ENCODE assay signal across 22 mouse cellular contexts in genomic region chr3:153826616-153827015, GRCm38 (mm10). TPM values are rescaled to one million over a fixed set of nuclear protein-coding genes. Genes with fewer than 3 reads are reported as not detected.
DNase-seq lines count a peak whose midpoint lies in the region; ATAC-seq and TF ChIP-seq lines count a peak whose summit lies in the region.
"Had no signal": no experiment of that assay in that cellular context is flagged by ENCODE, and none has a peak within 500 bp of the region (broad histone marks: within the 10 kb centered on the region; RNA-seq: fewer than 3 reads in every experiment).

No protein-coding gene starts in this region.

- no peaks in the 10 kb centered on the region for H3K4me1 ChIP-seq in kidney, adult 2 months (ENCODE audit: control insufficient read depth, insufficient read depth, low read length)
- 0 out of 2 replicates have a peak, but pooled peaks cover 6% of the 10 kb centered on the region for H3K4me1 ChIP-seq in kidney, embryonic 14.5 days (ENCODE audit: control insufficient read depth, insufficient read depth, low read length)
- H3K4me1 ChIP-seq in liver, adult 2 months (ENCODE audit: control insufficient read depth, insufficient read depth, low read length), result no peaks in the 10 kb centered on the region
- peaks cover 29% of the 10 kb centered on the region for H3K4me1 ChIP-seq in liver, embryonic 12.5 days

- intact Hi-C loops in left cerebral cortex, postnatal 14 days (cut with DNase I), result no loop called here

- peak; percentile 49 for DNase-seq in embryo, embryonic 10 days (ENCODE audit: low spot score)
- no peak for DNase-seq in embryo, embryonic 9.5 days (ENCODE audit: extremely low spot score)
- DNase-seq in kidney, adult 2 months, result peak; percentile 34
- peak; percentile 26 for DNase-seq in liver, adult 2 months (ENCODE audit: extremely low read depth, low read depth, low spot score)
- no peak for DNase-seq in left cerebral cortex, postnatal 14 days (ENCODE audit: low spot score in 2 of 2)
- DNase-seq: adrenal gland, postnatal 10 days; cerebellum, adult 11 months; cerebellum, adult 8-10 months; cerebellum, postnatal 14 days; gastrocnemius, postnatal 36 days; heart, adult 18-20 months; heart, postnatal 14 days had no signal

- no peak overlapping the region for H3K4me2 ChIP-seq in kidney, embryonic 14.5 days (replicated peaks; ENCODE audit: low read depth, low read length)
- H3K4me2 ChIP-seq in liver, embryonic 12.5 days, result no peak overlapping the region
- H3K4me2 ChIP-seq: embryonic facial prominence, embryonic 15.5 days; forebrain, embryonic 15.5 days; hindbrain, embryonic 15.5 days had no signal

- H3K27ac ChIP-seq in kidney, adult 2 months (ENCODE audit: insufficient read depth, low read depth, low read length), result no peak overlapping the region
- no peak overlapping the region for H3K27ac ChIP-seq in kidney, embryonic 14.5 days (ENCODE audit: low read depth, low read length)
- H3K27ac ChIP-seq in liver, adult 2 months (replicated peaks; ENCODE audit: insufficient read depth, low read depth, low read length), result no peak overlapping the region
- H3K27ac ChIP-seq in liver, embryonic 12.5 days, result no peak overlapping the region
- H3K27ac ChIP-seq: embryonic facial prominence, embryonic 15.5 days; forebrain, embryonic 10.5 days; forebrain, embryonic 15.5 days; heart, embryonic 10.5 days; hindbrain, embryonic 15.5 days had no signal

- TF ChIP-seq POLR2A in kidney, adult 2 months (IDR thresholded peaks at IDR 0.05; ENCODE audit: low read depth, low read length), result no peak
- no peak for TF ChIP-seq POLR2A in liver, adult 2 months (IDR thresholded peaks at IDR 0.05; ENCODE audit: extremely low read depth, insufficient read depth, low read length)

- no peak overlapping the region for H3K4me3 ChIP-seq in kidney, adult 2 months (ENCODE audit: insufficient read depth, low read depth, low read length)
- no peak overlapping the region for H3K4me3 ChIP-seq in kidney, embryonic 14.5 days (ENCODE audit: low read length)
- H3K4me3 ChIP-seq in liver, adult 2 months (ENCODE audit: insufficient read depth, low read depth, low read length), result no peak overlapping the region
- H3K4me3 ChIP-seq in liver, embryonic 12.5 days, result no peak overlapping the region
- H3K4me3 ChIP-seq: embryonic facial prominence, embryonic 15.5 days; erythroblast, embryonic 14.5 days; forebrain, embryonic 10.5 days; forebrain, embryonic 15.5 days; heart, embryonic 10.5 days; hindbrain, embryonic 15.5 days had no signal

- no peaks in the 10 kb centered on the region for H3K27me3 ChIP-seq in kidney, adult 2 months (replicated peaks; ENCODE audit: control insufficient read depth, insufficient read depth, low read length)
- H3K27me3 ChIP-seq in kidney, embryonic 14.5 days (ENCODE audit: control insufficient read depth, insufficient read depth, low read length), result no peaks in the 10 kb centered on the region
- no peaks in the 10 kb centered on the region for H3K27me3 ChIP-seq in liver, adult 2 months (ENCODE audit: control insufficient read depth, insufficient read depth, low read length)
- 0 out of 2 replicates have a peak, but pooled peaks cover 2% of the 10 kb centered on the region for H3K27me3 ChIP-seq in liver, embryonic 12.5 days (replicated peaks)
- H3K27me3 ChIP-seq: embryonic facial prominence, embryonic 15.5 days; forebrain, embryonic 15.5 days; hindbrain, embryonic 15.5 days had no signal

- no peak for TF ChIP-seq CTCF in kidney, adult 2 months (conservative IDR thresholded peaks at IDR 0.05; ENCODE audit: insufficient read depth, insufficient read length, low read depth, low read length)
- TF ChIP-seq CTCF in liver, adult 2 months (IDR thresholded peaks at IDR 0.05; ENCODE audit: low read depth, low read length), result no peak

- 34% methylated on average over 6 of the region's 6 CpGs for WGBS in kidney, adult 2 months
- 21% methylated on average over 6 of the region's 6 CpGs for WGBS in kidney, embryonic 14.5 days
- 34% methylated on average over 6 of the region's 6 CpGs for WGBS in liver, adult 2 months
- 51% methylated on average over 6 of the region's 6 CpGs for WGBS in liver, embryonic 12.5 days (ENCODE audit: insufficient replicate concordance)

- H3K79me2 ChIP-seq in liver, adult 2 months (ENCODE audit: control insufficient read depth, insufficient read depth, low read length), result no peaks in the 10 kb centered on the region

- H3K36me3 ChIP-seq in kidney, adult 2 months (ENCODE audit: control insufficient read depth, insufficient read depth, low read length), result no peaks in the 10 kb centered on the region
- H3K36me3 ChIP-seq in kidney, embryonic 14.5 days (ENCODE audit: control insufficient read depth, insufficient read depth, low read length), result no peaks in the 10 kb centered on the region
- H3K36me3 ChIP-seq in liver, adult 2 months (ENCODE audit: control insufficient read depth, insufficient read depth, low read length), result no peaks in the 10 kb centered on the region
- no peaks in the 10 kb centered on the region for H3K36me3 ChIP-seq in liver, embryonic 12.5 days
- H3K36me3 ChIP-seq: embryonic facial prominence, embryonic 15.5 days; forebrain, embryonic 10.5 days; forebrain, embryonic 15.5 days; heart, embryonic 10.5 days; hindbrain, embryonic 15.5 days had no signal

- no peak overlapping the region for H3K9ac ChIP-seq in kidney, embryonic 14.5 days (ENCODE audit: low read depth, low read length)
- no peak overlapping the region for H3K9ac ChIP-seq in liver, adult 2 months (ENCODE audit: low read depth, low read length)
- H3K9ac ChIP-seq in liver, embryonic 12.5 days, result no peak overlapping the region
- H3K9ac ChIP-seq: embryonic facial prominence, embryonic 15.5 days; forebrain, embryonic 15.5 days; hindbrain, embryonic 15.5 days had no signal

- no peak for ATAC-seq in kidney, embryonic 14.5 days (ENCODE audit: low FRiP score, low TSS enrichment)
- ATAC-seq in liver, embryonic 12.5 days, result no peak
- ATAC-seq: forebrain, embryonic 15.5 days had no signal

- H3K9me3 ChIP-seq in kidney, embryonic 14.5 days (ENCODE audit: control insufficient read depth, low read length), result no peaks in the 10 kb centered on the region
- H3K9me3 ChIP-seq in liver, embryonic 12.5 days (replicated peaks), result no peaks in the 10 kb centered on the region
- H3K9me3 ChIP-seq: embryonic facial prominence, embryonic 15.5 days; forebrain, embryonic 10.5 days; forebrain, embryonic 15.5 days; heart, embryonic 10.5 days; hindbrain, embryonic 15.5 days had no signal

RNA-seq across cellular contexts. Expression of gene Asb17, which starts 17.4 kb away (rescaled TPM):
- polyA plus RNA-seq in kidney, adult 2 months (2012; rRNA removed), result 0.05 and 0.15 TPM in 2 replicates
- not detected in 2 replicates for polyA plus RNA-seq in kidney, embryonic 14.5 days (2014; fragmentation: Nextera tagmentation; extraction: Ambion mirVana)
- total RNA-seq in liver, adult 2 months (2014; rRNA removed), result not detected in 2 replicates
- polyA plus RNA-seq in liver, adult 2 months (2012; rRNA removed), result not detected in 2 replicates
- 5.3 and 6.4 TPM in 2 replicates for polyA plus RNA-seq in liver, embryonic 12.5 days (2016; fragmentation: Nextera tagmentation; extraction: Ambion mirVana)
- not detected for total RNA-seq in left cerebral cortex, postnatal 14 days (2021)
- total RNA-seq: adrenal gland, postnatal 10 days; adrenal gland, postnatal 4 days; gastrocnemius, postnatal 36 days; heart, adult 18-20 months; heart, postnatal 14 days; hematopoietic stem cell, adult 5-6 weeks had no signal
- polyA plus RNA-seq: erythroblast, embryonic 14.5 days had no signal

Comparison
In these comparisons a context has a peak if more than half of its experiments do, and no peak if none do; other contexts are left out.
1. DNase-seq: peak in embryo, embryonic 10 days (single experiment), kidney, adult 2 months (single experiment) and liver, adult 2 months (single experiment); none in embryo, embryonic 9.5 days (single experiment) and left cerebral cortex, postnatal 14 days (0 of 2).